ENCODE assay signal across 8 mouse cellular contexts in genomic region chr3:51796219-51796828, GRCm38 (mm10).
DNase-seq lines count a peak whose midpoint lies in the region; ATAC-seq lines count a peak whose summit lies in the region.

No protein-coding gene starts in this region.

- no peaks in the 10 kb centered on the region for H3K9me3 ChIP-seq in embryonic facial prominence, embryonic 13.5 days

- no peaks in the 10 kb centered on the region for H3K36me3 ChIP-seq in embryonic facial prominence, embryonic 13.5 days

- H3K4me1 ChIP-seq in embryonic facial prominence, embryonic 13.5 days = peaks cover 18% of the 10 kb centered on the region; the same call in 1 of the 2 replicates

- WGBS in embryonic facial prominence, embryonic 13.5 days = 64% methylated on average over 12 of the region's 12 CpGs

- intact Hi-C loops in heart, postnatal 36 days (cut with DNase I) = no loop called here

- H3K4me3 ChIP-seq in embryonic facial prominence, embryonic 13.5 days = peak overlapping the region; percentile 6; the same call in 1 of the 2 replicates

- no peaks in the 10 kb centered on the region for H3K27me3 ChIP-seq in embryonic facial prominence, embryonic 13.5 days

- H3K4me2 ChIP-seq in embryonic facial prominence, embryonic 13.5 days = peak overlapping the region; percentile 32

- ATAC-seq in embryonic facial prominence, embryonic 13.5 days (ENCODE audit: insufficient number of reproducible peaks, insufficient read depth, low FRiP score, low TSS enrichment, low read depth) = no peak

- no peak overlapping the region for H3K9ac ChIP-seq in embryonic facial prominence, embryonic 13.5 days

- peak; percentile 30 for DNase-seq in urinary bladder, postnatal 14 days (ENCODE audit: low spot score)
- DNase-seq in urinary bladder, postnatal 36 days (ENCODE audit: low spot score in 2 of 2) = no peak
- peak; percentile 33 to 44 for DNase-seq in heart, postnatal 36 days
- DNase-seq in kidney, postnatal 36 days = peak; percentile 65 to 75
- peak; percentile 56 for DNase-seq in lung, postnatal 36 days
- DNase-seq in spleen, postnatal 36 days (ENCODE audit: low spot score in 2 of 2) = peak; percentile 38 to 41
- DNase-seq in gastrocnemius, adult 8-10 months (ENCODE audit: low spot score in 2 of 2) = no peak

- no peak overlapping the region for H3K27ac ChIP-seq in embryonic facial prominence, embryonic 13.5 days

Comparison
In these comparisons a context has a peak if more than half of its experiments do, and no peak if none do; other contexts are left out.
1. DNase-seq: peak in urinary bladder, postnatal 14 days (single experiment), heart, postnatal 36 days (2 of 2), kidney, postnatal 36 days (2 of 2), lung, postnatal 36 days (single experiment) and spleen, postnatal 36 days (2 of 2); none in urinary bladder, postnatal 36 days (0 of 2) and gastrocnemius, adult 8-10 months (0 of 2).